Mouse (Mus musculus) skeletal muscle tissue, adult 2 months (tissue): Measurements from ENCODE around the gene Ppef2.
A peak's percentile ranks its signal among the peaks of the same experiment; 100 is the strongest.

ENCODE experiments used
- DNase-seq: peaks from one replicate; pipeline ENCODE4 v3.0.0-alpha.2; 2012; ENCODE audit warnings: low read depth, low spot score

Ppef2 gene

GRCm38 (mm10) chr5:92239333-92240232, 16.5 kb downstream of the Ppef2 start:
- DNase-seq, result peak; percentile 24

GRCm38 (mm10) chr5:92234939-92235557, 21.0 kb downstream of the Ppef2 start:
- DNase-seq, result no peak

GRCm38 (mm10) chr5:92233366-92233765, 22.7 kb downstream of the Ppef2 start:
- DNase-seq, result no peak

GRCm38 (mm10) chr5:92231836-92232235, 24.2 kb downstream of the Ppef2 start:
- no peak for DNase-seq

GRCm38 (mm10) chr5:92230306-92230705, 25.8 kb downstream of the Ppef2 start:
- no peak for DNase-seq

- no peak for DNase-seq
Observed at GRCm38 (mm10) chr5:92229514-92229913, 26.6 kb downstream of the Ppef2 start.

GRCm38 (mm10) chr5:92228776-92229175, 27.3 kb downstream of the Ppef2 start:
- no peak for DNase-seq

- peak; percentile 23 for DNase-seq
Observed at GRCm38 (mm10) chr5:92227782-92228181, 28.3 kb downstream of the Ppef2 start.

GRCm38 (mm10) chr5:92220287-92220902, 35.7 kb downstream of the Ppef2 start:
- DNase-seq, result no peak

GRCm38 (mm10) chr5:92219826-92220225, 36.3 kb downstream of the Ppef2 start:
- no peak for DNase-seq

- DNase-seq, result no peak
Observed at GRCm38 (mm10) chr5:92218915-92219793, 36.9 kb downstream of the Ppef2 start.

- no peak for DNase-seq
Observed at GRCm38 (mm10) chr5:92215308-92215707, 40.8 kb downstream of the Ppef2 start, which contains the start of gene U90926. U90926 (minus strand) TSS chr5:92215408.

- no peak for DNase-seq
Observed at GRCm38 (mm10) chr5:92212231-92212630, 43.8 kb downstream of the Ppef2 start.

- DNase-seq, result no peak
Observed at GRCm38 (mm10) chr5:92210205-92210604, 45.9 kb downstream of the Ppef2 start.

- DNase-seq, result no peak
Observed at GRCm38 (mm10) chr5:92206121-92206520, 50.0 kb downstream of the Ppef2 start.

GRCm38 (mm10) chr5:92205706-92206105, 50.4 kb downstream of the Ppef2 start:
- peak; percentile 43 for DNase-seq

GRCm38 (mm10) chr5:92205184-92205583, 50.9 kb downstream of the Ppef2 start:
- DNase-seq, result no peak

GRCm38 (mm10) chr5:92204162-92205036, 51.7 kb downstream of the Ppef2 start:
- DNase-seq, result no peak

GRCm38 (mm10) chr5:92198266-92198665, 57.8 kb downstream of the Ppef2 start:
- no peak for DNase-seq
